Mouse (Mus musculus) layer of hippocampus, adult 2 months (tissue): ENCODE results near the gene Olfr694. TPM values are rescaled to one million over a fixed set of nuclear protein-coding genes. Genes with fewer than 3 reads are reported as not detected.
"Not testable (repeated sequence)": the region's sequence is repeated elsewhere in the genome, so short reads cannot be mapped to it uniquely, and the experiment has no call there.

ENCODE experiments used
- DNase-seq, 2 experiments: peaks; one replicate each; pipeline ENCODE4 v3.0.0; 2022; ENCODE audit warnings: low spot score in 2 of 2
- H3K27ac ChIP-seq: fragments of 200-600 bp; 2 replicates; pipeline ENCODE4 v1.8.1; 2022
- H3K4me3 ChIP-seq: fragments of 200-600 bp; 2 replicates; pipeline ENCODE4 v1.8.1; 2022; ENCODE audit warnings: mild to moderate bottlenecking
- CTCF ChIP-seq: fragments of 200-600 bp; conservative IDR thresholded peaks from 2 replicates; pipeline ENCODE4 v1.8.1; 2022; ENCODE audit warnings: antibody characterized with exemption, mild to moderate bottlenecking, moderate library complexity
- long read RNA-seq, 2 experiments: library from polyadenylated mRNA; stranded (forward); transcript quantifications; one replicate each; pipeline ENCODE4 v2.0.0; 2021; ENCODE audit warnings: borderline mapping rate in 2 of 2
- total RNA-seq, 2 experiments: library from RNA; stranded (reverse); gene quantifications; 2 replicates each; pipeline ENCODE4 v1.2.3; 2021

Olfr694 gene
- total RNA-seq: not detected
- long read RNA-seq, experiment 1: 0 reads
- long read RNA-seq, experiment 2: 0 reads

DNA sequence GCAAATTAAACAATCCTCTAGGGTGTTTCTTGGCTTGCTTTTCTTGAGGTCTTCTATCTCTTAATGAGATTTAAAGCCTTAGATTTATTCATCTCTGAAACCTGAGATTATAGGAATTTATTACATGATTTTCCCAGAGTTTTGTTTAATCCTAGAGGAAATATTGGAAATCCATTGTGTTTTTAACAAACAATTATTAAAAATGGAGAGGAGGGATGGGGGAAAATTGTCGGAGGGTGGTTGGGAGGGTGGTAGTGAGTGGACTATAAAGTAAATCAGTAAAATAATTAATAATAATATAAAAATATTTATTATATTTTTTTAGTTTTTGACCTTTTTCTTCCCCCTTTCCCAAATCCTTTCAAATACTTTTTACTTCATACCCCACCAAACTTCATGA is at the start of gene Olfr694:
Gene Olfr694 (minus strand): TSS at position 101 of the 400 bp plus-strand sequence.
- Histone ChIP-seq H3K4me3 (no peak within 1 kb of the TSS), H3K27ac (no peak within 1 kb of the TSS)
- TF ChIP-seq CTCF: no peak
- no peak for DNase-seq

DNA sequence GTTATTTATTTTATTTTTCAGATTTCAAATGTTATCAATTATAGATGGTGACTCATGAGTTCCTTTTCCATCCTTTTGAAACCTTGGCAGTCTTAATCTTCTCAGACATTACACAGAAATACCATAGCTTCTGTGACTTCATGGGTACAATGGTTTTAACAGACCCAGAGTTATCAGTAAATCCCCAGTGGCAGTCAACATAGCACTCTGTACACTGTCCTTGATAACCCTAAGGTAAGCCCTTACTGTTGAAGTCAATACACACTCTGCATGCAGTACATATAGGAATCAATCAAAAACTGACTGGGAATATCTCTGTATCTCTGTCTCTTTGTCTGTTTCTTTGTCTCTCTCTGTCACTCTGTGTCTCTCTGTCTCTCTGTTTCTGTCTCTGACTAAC is 45.4 kb upstream of the Olfr694 start:
- TF ChIP-seq CTCF: no peak
- Histone ChIP-seq H3K27ac (no peak overlapping the region), H3K4me3 (no peak overlapping the region)
- no peak for DNase-seq

DNA sequence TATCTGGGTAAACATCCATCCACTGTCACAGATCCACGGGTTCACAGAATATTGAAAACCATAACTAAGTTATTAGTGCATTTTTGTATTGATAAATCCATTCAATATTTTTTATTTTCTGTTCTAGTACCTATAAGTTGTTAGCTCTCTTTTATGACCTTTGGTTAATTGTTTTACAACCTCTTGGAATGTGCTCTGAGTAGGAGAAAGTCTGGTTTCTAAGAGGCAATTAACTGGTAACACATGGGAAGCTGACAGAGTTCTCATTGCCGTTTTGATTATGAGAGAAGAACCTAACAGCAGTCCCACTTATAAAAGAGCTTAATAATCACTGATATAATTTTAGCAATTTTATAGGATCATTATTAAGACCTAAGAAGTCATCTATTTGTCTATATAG is 42.1 kb upstream of the Olfr694 start:
- no peak for DNase-seq
- TF ChIP-seq CTCF: no peak
- Histone ChIP-seq H3K27ac (no peak overlapping the region), H3K4me3 (no peak overlapping the region)

DNA sequence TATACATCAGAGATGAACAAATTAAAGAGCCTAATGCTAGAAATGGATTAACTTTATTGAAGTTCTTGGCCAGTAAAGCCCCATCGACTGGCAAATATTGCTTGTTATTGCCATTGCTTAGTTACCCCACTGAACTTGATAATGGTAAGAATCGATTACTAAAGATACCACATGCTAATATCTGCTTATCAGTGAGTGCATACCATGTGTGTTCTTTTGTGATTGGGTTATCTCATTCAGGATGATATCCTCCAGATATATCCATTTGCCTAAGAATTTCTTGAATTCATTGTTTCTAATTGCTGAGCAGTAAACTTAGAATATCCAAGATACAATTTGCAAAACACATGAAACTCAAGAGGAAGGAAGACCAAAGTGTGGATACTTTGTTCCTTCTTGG is 34.0 kb upstream of the Olfr694 start:
- not testable (repeated sequence) for DNase-seq, H3K4me3 ChIP-seq, H3K27ac ChIP-seq

DNA sequence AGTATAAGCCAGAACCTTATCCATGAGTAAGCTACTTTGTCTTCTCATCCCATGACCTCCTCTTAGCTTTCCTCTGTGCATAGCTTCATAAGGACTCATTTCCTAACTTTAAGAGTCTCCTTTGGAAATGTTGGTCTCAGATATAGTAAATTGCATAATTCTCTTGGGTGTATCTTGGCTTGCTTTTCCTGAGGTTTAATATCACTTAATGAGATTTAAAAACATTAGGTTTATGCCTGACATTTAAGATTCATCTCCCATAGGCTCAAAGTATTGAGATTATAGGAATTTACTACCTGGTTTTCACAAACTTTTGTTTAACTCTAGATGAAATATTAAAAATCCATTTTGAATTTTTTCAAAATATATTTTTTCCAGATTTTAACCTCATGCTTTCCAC is 24.7 kb upstream of the Olfr694 start, which contains the start of gene Olfr695:
Gene Olfr695 (minus strand): TSS at position 101 of the 400 bp plus-strand sequence.
- TF ChIP-seq CTCF: no peak
- Histone ChIP-seq H3K27ac (no peak within 1 kb of the TSS), H3K4me3 (no peak within 1 kb of the TSS)
- DNase-seq: no peak

DNA sequence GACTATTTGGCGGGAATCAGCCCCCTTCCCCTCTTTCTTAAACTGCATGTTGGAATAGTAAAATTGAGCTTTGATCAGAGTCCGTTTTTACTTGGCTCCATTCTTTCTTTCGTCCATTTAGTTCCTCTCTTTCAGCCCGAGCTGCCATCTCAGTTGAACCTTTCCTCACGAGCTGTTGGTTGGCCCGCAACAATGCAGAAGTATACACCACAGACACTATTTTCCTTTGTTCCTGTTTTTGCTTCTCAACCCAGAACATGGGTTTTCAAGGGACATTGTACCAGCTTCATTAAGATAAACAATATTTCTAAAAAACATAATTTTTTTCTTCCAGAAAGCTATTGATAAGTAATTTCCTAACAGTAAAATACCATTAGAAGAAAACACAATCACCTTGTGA is 19.8 kb upstream of the Olfr694 start:
- no peak for DNase-seq
- no peak for TF ChIP-seq CTCF
- H3K27ac ChIP-seq: no peak overlapping the region
- no peak overlapping the region for H3K4me3 ChIP-seq

DNA sequence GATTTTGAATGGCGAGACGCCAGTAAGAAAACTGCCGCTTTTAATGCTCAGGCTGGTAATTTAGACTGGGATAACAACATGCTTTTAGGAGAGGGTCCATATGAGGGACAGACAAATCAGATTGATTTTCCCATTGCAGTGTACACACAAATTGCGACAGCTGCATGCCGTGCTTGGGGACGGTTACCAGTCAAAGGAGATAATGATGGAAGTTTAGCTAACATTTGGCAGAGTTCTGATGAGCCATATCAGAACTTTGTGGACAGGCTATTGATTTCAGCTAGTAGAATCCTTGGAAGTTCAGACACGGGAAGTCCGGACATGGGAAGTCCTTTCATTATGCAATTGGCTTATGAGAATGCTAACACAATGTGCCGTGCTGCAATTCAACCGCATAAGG is 16.1 kb upstream of the Olfr694 start:
- DNase-seq, H3K27ac ChIP-seq, H3K4me3 ChIP-seq: not testable (repeated sequence)

DNA sequence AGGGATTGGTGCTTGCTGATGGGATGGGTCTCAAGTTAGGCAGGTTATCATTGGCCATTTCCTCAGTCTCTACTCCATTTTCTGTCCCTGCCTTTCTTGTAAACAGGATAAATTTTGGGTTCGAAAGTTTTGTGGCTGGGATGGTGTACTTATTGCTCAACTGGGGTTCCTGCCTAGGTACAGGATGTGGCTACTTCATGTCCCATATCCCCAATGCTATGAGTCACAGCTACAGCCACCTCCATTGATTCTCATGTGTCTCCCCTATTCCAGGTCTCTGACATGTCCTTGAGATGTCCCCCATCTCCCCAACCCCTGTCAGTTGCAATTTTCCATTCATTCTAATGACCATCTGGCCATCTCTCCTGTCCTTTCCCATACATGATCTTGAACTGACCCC is 5.3 kb upstream of the Olfr694 start:
- no peak overlapping the region for H3K27ac ChIP-seq
- TF ChIP-seq CTCF: no peak
- no peak for DNase-seq
- no peak overlapping the region for H3K4me3 ChIP-seq

DNA sequence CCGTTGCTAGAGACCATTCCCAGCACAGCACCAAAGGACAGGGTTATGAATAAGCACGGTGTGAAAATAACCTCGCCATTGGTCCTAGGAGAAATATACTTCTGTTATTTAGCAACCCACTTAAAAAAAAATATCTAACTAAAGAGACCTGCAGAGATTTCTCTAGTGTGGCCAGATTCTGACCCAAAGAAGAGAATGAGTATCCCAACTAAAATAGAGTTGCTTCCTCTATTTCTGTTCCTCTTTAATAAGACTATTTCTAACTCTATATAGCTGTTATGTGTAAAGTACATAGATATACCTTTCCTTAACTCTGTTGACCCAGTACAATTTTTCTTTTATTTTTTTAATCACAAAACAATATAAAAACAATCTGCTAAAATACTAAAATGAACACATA is 1.4 kb upstream of the Olfr694 start:
- H3K27ac ChIP-seq: no peak overlapping the region
- H3K4me3 ChIP-seq: no peak overlapping the region
- no peak for TF ChIP-seq CTCF
- no peak for DNase-seq

DNA sequence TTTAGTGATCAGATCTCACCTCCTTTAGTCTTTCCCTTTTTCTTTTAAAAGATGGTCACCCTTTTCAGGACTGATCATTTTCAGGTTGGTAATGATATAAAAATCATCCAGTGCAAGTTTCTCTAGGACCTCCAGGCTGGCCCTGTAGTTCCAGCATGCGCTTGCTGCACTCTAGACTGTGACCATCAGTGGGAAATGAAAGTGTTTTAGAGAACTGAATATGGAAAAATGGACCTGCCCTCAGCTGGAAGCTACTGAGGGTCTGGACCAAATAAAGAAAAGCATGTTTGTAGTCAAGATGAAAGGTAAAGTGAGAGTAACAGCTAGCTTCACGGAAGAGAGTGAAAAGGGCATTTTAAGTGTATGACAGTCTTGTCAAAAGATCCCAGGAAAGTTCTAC is 6.2 kb downstream of the Olfr694 start:
- Histone ChIP-seq H3K4me3 (no peak overlapping the region), H3K27ac (no peak overlapping the region)
- DNase-seq: no peak
- TF ChIP-seq CTCF: no peak

DNA sequence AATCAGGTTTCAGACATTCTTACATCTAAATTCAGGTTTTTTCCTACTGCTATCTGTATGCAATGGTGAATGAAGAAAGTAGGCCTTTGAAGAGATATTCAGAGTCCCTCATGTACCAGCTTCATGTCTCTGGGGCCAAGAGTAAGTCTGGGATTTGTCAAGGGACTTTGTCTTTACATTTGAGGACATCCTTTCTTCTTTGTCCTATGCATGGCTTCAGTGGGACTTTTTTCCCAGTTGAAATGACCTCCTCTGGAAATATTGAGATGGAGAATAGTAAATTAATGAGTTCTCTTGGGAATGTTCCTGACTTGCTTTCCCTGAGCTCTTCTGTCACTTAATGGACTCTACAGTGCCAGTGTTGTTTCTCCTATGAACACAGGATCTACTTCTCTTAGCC is 11.1 kb downstream of the Olfr694 start, which contains the start of gene Olfr693:
Gene Olfr693 (minus strand): TSS at position 101 of the 400 bp plus-strand sequence.
- no peak for DNase-seq
- TF ChIP-seq CTCF: no peak
- H3K27ac ChIP-seq: no peak within 1 kb of the TSS

DNA sequence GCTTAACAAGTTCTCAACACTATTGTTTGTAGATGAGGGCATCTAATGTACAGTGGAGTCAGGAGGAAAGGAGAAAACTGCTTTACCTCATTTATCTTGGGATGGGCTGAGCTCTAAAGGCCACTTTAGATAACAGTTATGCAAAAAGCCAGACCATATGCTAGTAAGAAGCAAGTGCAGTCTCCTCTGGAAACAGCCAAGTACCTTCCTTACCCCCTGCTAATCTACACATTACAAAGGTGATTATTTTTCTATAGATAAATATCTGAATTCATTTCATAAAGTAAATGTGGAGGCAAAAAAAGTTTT is 39.3 kb downstream of the Olfr694 start:
- no peak for TF ChIP-seq CTCF
- DNase-seq: no peak
- H3K4me3 ChIP-seq: no peak overlapping the region
- H3K27ac ChIP-seq: no peak overlapping the region

More for the DNA sequence above, 11.1 kb downstream of the Olfr694 start, which contains the start of gene Olfr693:
- H3K4me3 ChIP-seq: no peak within 1 kb of the TSS

DNA sequence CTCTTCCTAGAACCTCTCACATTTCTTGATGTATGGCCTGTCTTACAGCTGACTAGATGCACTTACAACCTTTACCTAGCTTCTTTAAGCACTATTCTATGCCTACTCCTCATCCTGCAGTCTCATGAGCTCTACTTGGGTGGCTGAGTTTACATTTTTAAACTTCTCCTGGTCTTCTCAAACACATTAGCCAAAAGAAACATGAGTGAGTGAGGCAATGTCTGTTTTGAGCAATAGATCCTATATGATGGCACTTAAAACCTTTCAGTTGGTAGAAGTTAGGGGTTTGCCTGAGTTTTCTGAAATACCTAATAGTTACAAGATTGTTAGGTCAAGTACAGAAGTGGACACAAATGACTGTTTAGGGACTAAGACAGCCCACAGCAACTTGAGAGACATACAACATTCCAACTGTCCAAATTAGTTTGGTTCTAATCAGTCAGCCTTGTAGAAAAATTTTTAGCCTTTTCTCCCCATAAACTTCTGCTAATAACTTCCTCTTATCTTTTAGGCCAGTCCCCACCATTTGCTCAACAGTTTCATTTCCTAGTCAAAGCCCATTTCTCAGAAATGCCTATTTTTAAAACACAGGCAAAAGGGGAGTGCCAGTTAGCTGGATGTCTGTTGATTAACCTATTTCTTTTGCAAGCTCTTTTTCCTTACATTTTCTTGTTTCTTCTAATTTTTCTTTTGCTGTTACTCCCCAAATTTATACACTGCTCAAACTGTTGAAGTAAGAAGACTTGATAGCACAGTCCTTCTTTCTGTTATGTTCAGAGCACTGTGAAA is 39.9 kb downstream of the Olfr694 start:
- no peak for DNase-seq

DNA sequence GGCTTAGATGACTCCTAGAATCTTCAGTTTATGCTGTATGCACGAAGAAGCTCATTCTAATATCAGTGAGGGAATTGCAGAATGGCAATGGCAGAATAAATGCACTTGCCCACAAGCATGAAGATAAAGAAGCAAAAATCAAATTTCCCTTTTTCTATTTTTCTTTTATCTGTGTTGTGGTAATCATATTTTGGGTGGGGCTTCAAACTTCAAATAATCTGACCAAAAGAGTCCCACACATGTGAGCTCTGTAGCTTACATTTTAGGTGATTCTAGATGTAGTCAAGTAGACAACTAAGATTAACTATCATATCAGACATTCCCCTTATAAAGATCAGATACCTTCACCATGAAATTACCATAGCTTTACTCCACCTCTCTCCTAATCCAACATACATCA is 41.8 kb downstream of the Olfr694 start:
- TF ChIP-seq CTCF: no peak
- Histone ChIP-seq H3K4me3 (no peak overlapping the region), H3K27ac (no peak overlapping the region)
- DNase-seq: no peak

More for the DNA sequence above, 39.9 kb downstream of the Olfr694 start:
- H3K4me3 ChIP-seq: no peak overlapping the region
- no peak overlapping the region for H3K27ac ChIP-seq
- TF ChIP-seq CTCF: no peak
